Mouse (Mus musculus): Measurements from ENCODE around the gene Samd4b. TPM values are rescaled to one million over a fixed set of nuclear protein-coding genes. Genes with fewer than 3 reads are reported as not detected.
"Not testable (repeated sequence)": the region's sequence is repeated elsewhere in the genome, so short reads cannot be mapped to it uniquely, and the experiment has no call there.

Gene Samd4b
- total RNA-seq, 2 experiments from 2014 or later, result 67.9 to 70.0 TPM

GRCm38 (mm10) chr7:28527922-28528719, 69.8 kb downstream of the Samd4b start:
- intact Hi-C loops (cut with DNase I), result no loop called here
- peak; percentile 78 for DNase-seq

- DNase-seq; intact Hi-C loops (cut with DNase I): not testable (repeated sequence)
Observed at GRCm38 (mm10) chr7:28522536-28522935, 75.4 kb downstream of the Samd4b start, which contains the start of gene Ifnl3. Gene Ifnl3, plus strand, starts transcription at chr7:28522836.

- no peak for DNase-seq
- intact Hi-C loops (cut with DNase I), result no loop called here
Observed at GRCm38 (mm10) chr7:28511441-28511840, 86.5 kb downstream of the Samd4b start.

GRCm38 (mm10) chr7:28510405-28510974, 87.5 kb downstream of the Samd4b start, which contains the start of gene Ifnl2:
Gene Ifnl2, minus strand, starts transcription at chr7:28510455.
- intact Hi-C loops (cut with DNase I); DNase-seq: not testable (repeated sequence)

- DNase-seq; intact Hi-C loops (cut with DNase I): not testable (repeated sequence)
Observed at GRCm38 (mm10) chr7:28509121-28509520, 88.8 kb downstream of the Samd4b start.

- DNase-seq, result no peak
- intact Hi-C loops (cut with DNase I), result no loop called here
Observed at GRCm38 (mm10) chr7:28505585-28505984, 92.4 kb downstream of the Samd4b start.

- DNase-seq, result no peak
- intact Hi-C loops (cut with DNase I), result no loop called here
Observed at GRCm38 (mm10) chr7:28495426-28495825, 102.5 kb downstream of the Samd4b start.

GRCm38 (mm10) chr7:28492310-28492709, 105.6 kb downstream of the Samd4b start:
- intact Hi-C loops (cut with DNase I), result no loop called here
- DNase-seq, result no peak

- DNase-seq, result no peak
- intact Hi-C loops (cut with DNase I), result no loop called here
Observed at GRCm38 (mm10) chr7:28490903-28491302, 107.0 kb downstream of the Samd4b start.

- peak; percentile 72 for DNase-seq
- intact Hi-C loops (cut with DNase I), result no loop called here
Observed at GRCm38 (mm10) chr7:28490410-28490809, 107.5 kb downstream of the Samd4b start.

GRCm38 (mm10) chr7:28488030-28488491, 109.9 kb downstream of the Samd4b start:
- peak; percentile 10 for DNase-seq
- intact Hi-C loops (cut with DNase I), result no loop called here

- no peak for DNase-seq
- intact Hi-C loops (cut with DNase I), result no loop called here
Observed at GRCm38 (mm10) chr7:28484192-28484591, 113.8 kb downstream of the Samd4b start.

GRCm38 (mm10) chr7:28482854-28483253, 115.1 kb downstream of the Samd4b start:
- intact Hi-C loops (cut with DNase I), result no loop called here
- DNase-seq, result no peak

GRCm38 (mm10) chr7:28478854-28479253, 119.1 kb downstream of the Samd4b start:
- intact Hi-C loops (cut with DNase I), result no loop called here
- no peak for DNase-seq

GRCm38 (mm10) chr7:28477363-28477762, 120.6 kb downstream of the Samd4b start:
- intact Hi-C loops (cut with DNase I), result no loop called here
- no peak for DNase-seq

- intact Hi-C loops (cut with DNase I), result no loop called here
- DNase-seq, result no peak
Observed at GRCm38 (mm10) chr7:28476191-28476590, 121.8 kb downstream of the Samd4b start.

- DNase-seq, result peak; percentile 42
- intact Hi-C loops (cut with DNase I), result no loop called here
Observed at GRCm38 (mm10) chr7:28467213-28467751, 130.7 kb downstream of the Samd4b start.

GRCm38 (mm10) chr7:28466721-28467212, 131.2 kb downstream of the Samd4b start:
- intact Hi-C loops (cut with DNase I), result no loop called here
- DNase-seq, result no peak

- intact Hi-C loops (cut with DNase I), result no loop called here
- DNase-seq, result peak; percentile 85
Observed at GRCm38 (mm10) chr7:28464416-28465212, 133.3 kb downstream of the Samd4b start.

GRCm38 (mm10) chr7:28462769-28463168, 135.2 kb downstream of the Samd4b start:
- no peak for DNase-seq
- intact Hi-C loops (cut with DNase I), result no loop called here

GRCm38 (mm10) chr7:28460361-28460760, 137.6 kb downstream of the Samd4b start:
- no peak for DNase-seq
- intact Hi-C loops (cut with DNase I), result no loop called here

Data from left cerebral cortex, postnatal 4 days (tissue).